Mouse (Mus musculus) lung, embryonic 15.5 days (tissue): ENCODE results near the gene Ceacam2. TPM values are rescaled to one million over a fixed set of nuclear protein-coding genes. Genes with fewer than 3 reads are reported as not detected.
A peak's percentile ranks its signal among the peaks of the same experiment; 100 is the strongest.
"Not testable (repeated sequence)": the region's sequence is repeated elsewhere in the genome, so short reads cannot be mapped to it uniquely, and the experiment has no call there.

Experiments
- ATAC-seq: fragments of 200-750 bp; cut with Nextera tagmentation; 2 replicates; pipeline ENCODE4 v1.8.0; 2017; ENCODE audit warnings: moderate number of reproducible peaks, borderline replicate concordance; ENCODE audit not compliant: low FRiP score, low TSS enrichment; ENCODE audit errors: extremely low read depth
- H3K27ac ChIP-seq: fragments of 300-500 bp; sonication (generic); 2 replicates; pipeline ENCODE4 v1.5.1; 2015; ENCODE audit warnings: moderate library complexity, mild to moderate bottlenecking, inconsistent platforms
- H3K27me3 ChIP-seq: fragments of 300-500 bp; sonication (generic); 2 replicates; pipeline ENCODE4 v1.6.1; 2015; ENCODE audit warnings: inconsistent platforms
- H3K36me3 ChIP-seq: fragments of 300-500 bp; sonication (generic); 2 replicates; pipeline ENCODE4 v1.6.1; 2015; ENCODE audit warnings: inconsistent platforms
- H3K4me1 ChIP-seq: fragments of 300-500 bp; sonication (generic); 2 replicates; pipeline ENCODE4 v1.6.1; 2015; ENCODE audit warnings: inconsistent platforms
- H3K4me2 ChIP-seq: fragments of 300-500 bp; sonication (generic); 2 replicates; pipeline ENCODE4 v1.6.1; 2015; ENCODE audit warnings: inconsistent platforms, mild to moderate bottlenecking, moderate library complexity
- H3K4me3 ChIP-seq: fragments of 300-500 bp; sonication (generic); 2 replicates; pipeline ENCODE4 v1.5.1; 2015; ENCODE audit warnings: mild to moderate bottlenecking, inconsistent platforms
- H3K9ac ChIP-seq: fragments of 300-500 bp; sonication (generic); 2 replicates; pipeline ENCODE4 v1.6.1; 2015; ENCODE audit warnings: inconsistent platforms
- H3K9me3 ChIP-seq: fragments of 300-500 bp; sonication (generic); 2 replicates; pipeline ENCODE4 v1.6.1; 2016; ENCODE audit warnings: inconsistent platforms
- WGBS: fragments of 180-500 bp; shearing (Covaris S2); methylation state at CpG from one replicate; pipeline ENCODE4 v1.1.7; 2015; 5-methylcytosine and 5-hydroxymethylcytosine counted together
- polyA plus RNA-seq: library from polyadenylated mRNA; unstranded; fragments of >200 nt; fragmentation: Nextera tagmentation; extraction: Ambion mirVana; gene quantifications from 2 replicates; pipeline ENCODE4 v1.2.1, GENCODE M21; 2015

Ceacam2 gene
- polyA plus RNA-seq, 1 experiment from 2014 or later = 0.16 TPM

DNA sequence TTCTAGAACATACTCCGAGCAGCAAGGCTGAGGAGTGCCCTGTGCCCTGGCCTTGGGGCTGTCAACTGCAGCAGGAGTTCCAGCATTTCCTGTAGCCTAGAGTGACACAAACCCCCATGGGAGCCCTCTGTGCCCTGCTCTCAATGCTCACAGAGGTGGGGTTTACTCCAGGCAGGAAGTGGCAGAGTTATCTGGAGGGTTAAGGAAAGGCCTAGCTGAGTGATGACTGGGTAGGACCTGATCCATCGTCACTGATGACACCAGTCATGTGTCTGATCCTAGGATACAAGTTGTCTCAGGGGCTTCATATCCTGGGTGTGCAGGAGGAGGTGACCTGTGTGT, 61.9 kb downstream of the Ceacam2 start:
- H3K4me3 ChIP-seq, H3K9ac ChIP-seq, H3K9me3 ChIP-seq, H3K4me2 ChIP-seq, H3K36me3 ChIP-seq, H3K4me1 ChIP-seq, H3K27me3 ChIP-seq, H3K27ac ChIP-seq: not testable (repeated sequence)
- peak; percentile 19; the same call in 1 of the 2 replicates for ATAC-seq
- 45% methylated on average over 2 of the region's 2 CpGs for WGBS

DNA sequence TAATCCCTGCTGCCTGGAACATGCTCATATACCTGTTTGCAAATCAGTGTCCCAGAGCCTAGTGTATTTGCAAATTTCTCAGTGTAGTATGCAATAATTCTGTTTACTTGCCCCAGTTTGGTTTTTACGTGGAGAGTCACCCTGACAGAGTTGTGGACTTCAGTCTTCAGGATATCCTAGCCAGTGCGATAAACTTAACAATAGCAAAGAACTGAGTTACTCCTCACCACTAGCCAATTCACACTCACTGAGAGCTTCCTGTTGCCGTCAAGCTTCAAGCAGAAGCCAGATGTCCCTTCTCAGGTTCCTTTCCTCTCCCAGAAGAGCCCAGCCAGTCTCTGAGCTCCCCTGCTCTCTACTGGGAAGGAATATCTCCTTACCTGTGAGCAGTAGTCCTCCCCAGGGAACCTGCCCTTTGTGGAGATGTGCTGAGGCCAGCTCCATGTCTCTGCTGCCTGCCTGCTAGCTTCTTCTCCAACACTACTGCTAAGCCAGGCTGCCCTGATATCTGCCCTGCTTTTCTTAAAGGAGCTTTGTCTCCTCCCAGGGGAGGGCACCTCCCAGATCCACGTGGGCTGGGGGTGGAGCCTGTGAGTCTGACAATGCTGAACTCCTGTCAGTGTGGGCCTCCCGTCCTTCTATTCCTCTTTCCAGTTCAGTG, 62.4 kb downstream of the Ceacam2 start, which contains the start of gene Ceacam1:
Gene Ceacam1 (minus strand): TSS at position 513 of the 661 bp plus-strand sequence.
- H3K9ac ChIP-seq = not testable (repeated sequence)

DNA sequence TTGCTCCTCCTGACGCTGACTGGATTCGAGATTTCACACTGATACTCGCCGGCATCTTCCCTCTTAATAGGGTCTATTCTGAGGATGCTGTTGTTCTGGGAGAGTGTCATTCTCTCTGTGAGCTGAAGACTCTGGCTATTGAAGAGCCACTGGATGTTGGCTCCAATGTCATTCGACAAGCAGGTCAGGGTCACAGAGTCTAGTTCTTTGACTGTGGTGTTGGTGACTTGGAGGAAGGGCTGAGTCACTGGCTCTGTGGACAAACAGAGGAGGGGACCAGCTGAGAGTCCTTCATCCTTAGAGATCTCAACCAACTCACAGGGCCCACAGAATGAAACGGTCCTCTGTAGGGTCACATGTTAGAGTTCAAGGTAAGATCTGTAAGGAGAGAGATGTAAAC, 67.8 kb downstream of the Ceacam2 start:
- H3K4me1 ChIP-seq, H3K9me3 ChIP-seq, H3K27me3 ChIP-seq, H3K9ac ChIP-seq, H3K36me3 ChIP-seq, H3K4me3 ChIP-seq, H3K27ac ChIP-seq, ATAC-seq, H3K4me2 ChIP-seq: not testable (repeated sequence)
- 80% methylated on average over 6 of the region's 6 CpGs for WGBS

More for the DNA sequence above, 62.4 kb downstream of the Ceacam2 start, which contains the start of gene Ceacam1:
- H3K4me1 ChIP-seq, H3K4me2 ChIP-seq, H3K36me3 ChIP-seq, H3K9me3 ChIP-seq, H3K4me3 ChIP-seq, H3K27me3 ChIP-seq: not testable (repeated sequence)
- peak; percentile 27; the same call in 1 of the 2 replicates for ATAC-seq
- peak within 1 kb of the TSS; percentile 37; the same call in 1 of the 2 replicates for H3K27ac ChIP-seq
- 15% methylated on average over 5 of the region's 5 CpGs for WGBS

Other genes with a start within 250 kb of the Ceacam2 start
- 174 and 183 TPM in 2 replicates for gene Pafah1b3, start 241.9 kb downstream of the Ceacam2 start, polyA plus RNA-seq
- gene Prr19, start 238.4 kb downstream of the Ceacam2 start, polyA plus RNA-seq = 0.27 and 0.38 TPM in 2 replicates
- gene Tmem145, start 233.8 kb downstream of the Ceacam2 start, polyA plus RNA-seq = 0.22 and 0.25 TPM in 2 replicates
- 12.7 and 13.5 TPM in 2 replicates for gene Megf8, start 222.7 kb downstream of the Ceacam2 start, polyA plus RNA-seq
- 0.52 and 0.57 TPM in 2 replicates for gene Cnfn, start 170.1 kb downstream of the Ceacam2 start, polyA plus RNA-seq
- gene Lipe, start 141.1 kb downstream of the Ceacam2 start, polyA plus RNA-seq = 9.3 and 9.4 TPM in 2 replicates
- gene Cxcl17, start 127.0 kb downstream of the Ceacam2 start, polyA plus RNA-seq = 0.21 and 0.34 TPM in 2 replicates
- gene Ceacam1, start 62.3 kb downstream of the Ceacam2 start, polyA plus RNA-seq = 5.3 and 5.8 TPM in 2 replicates
- not detected in 2 replicates for gene Erich4, start 76.0 kb upstream of the Ceacam2 start, polyA plus RNA-seq
- gene Dmac2, start 79.6 kb upstream of the Ceacam2 start, polyA plus RNA-seq = 31.5 and 34.6 TPM in 2 replicates
- gene B3gnt8, start 86.8 kb upstream of the Ceacam2 start, polyA plus RNA-seq = 9.9 and 11.4 TPM in 2 replicates
- gene Bckdha, start 119.1 kb upstream of the Ceacam2 start, polyA plus RNA-seq = 55.9 and 57.0 TPM in 2 replicates
- gene Exosc5, start 119.3 kb upstream of the Ceacam2 start, polyA plus RNA-seq = 75.7 and 78.7 TPM in 2 replicates
- gene Tmem91, start 135.3 kb upstream of the Ceacam2 start, polyA plus RNA-seq = 2.1 and 2.6 TPM in 2 replicates
- 26.8 and 30.9 TPM in 2 replicates for gene B9d2, start 140.9 kb upstream of the Ceacam2 start, polyA plus RNA-seq
- gene Tgfb1, start 147.1 kb upstream of the Ceacam2 start, polyA plus RNA-seq = 2.9 and 3.5 TPM in 2 replicates
- 18.2 and 19.2 TPM in 2 replicates for gene Ccdc97, start 179.2 kb upstream of the Ceacam2 start, polyA plus RNA-seq
- 56.9 and 58.5 TPM in 2 replicates for gene Hnrnpul1, start 214.9 kb upstream of the Ceacam2 start, polyA plus RNA-seq
- gene Axl, start 248.8 kb upstream of the Ceacam2 start, polyA plus RNA-seq = 53.7 and 56.5 TPM in 2 replicates